Mouse (Mus musculus) mouse embryonic stem cell (cell line): ENCODE data around the gene Itih4.

Experiments
- in situ Hi-C, 2 experiments: fragments of 300-500 bp; cut with MboI; formaldehyde crosslinking; loops; 1 replicate in 1 of 2; 3 replicates in 1 of 2; pipeline ENCODE4 v1.14.3; 2019 to 2020; ENCODE audit warnings: low sequenced_read_pairs in 2 of 2, low pct_unique_long_range_greater_than_20kb in 1 of 2, mixed read lengths in 1 of 2; ENCODE audit not compliant: unreplicated experiment in 1 of 2

Itih4 gene

DNA sequence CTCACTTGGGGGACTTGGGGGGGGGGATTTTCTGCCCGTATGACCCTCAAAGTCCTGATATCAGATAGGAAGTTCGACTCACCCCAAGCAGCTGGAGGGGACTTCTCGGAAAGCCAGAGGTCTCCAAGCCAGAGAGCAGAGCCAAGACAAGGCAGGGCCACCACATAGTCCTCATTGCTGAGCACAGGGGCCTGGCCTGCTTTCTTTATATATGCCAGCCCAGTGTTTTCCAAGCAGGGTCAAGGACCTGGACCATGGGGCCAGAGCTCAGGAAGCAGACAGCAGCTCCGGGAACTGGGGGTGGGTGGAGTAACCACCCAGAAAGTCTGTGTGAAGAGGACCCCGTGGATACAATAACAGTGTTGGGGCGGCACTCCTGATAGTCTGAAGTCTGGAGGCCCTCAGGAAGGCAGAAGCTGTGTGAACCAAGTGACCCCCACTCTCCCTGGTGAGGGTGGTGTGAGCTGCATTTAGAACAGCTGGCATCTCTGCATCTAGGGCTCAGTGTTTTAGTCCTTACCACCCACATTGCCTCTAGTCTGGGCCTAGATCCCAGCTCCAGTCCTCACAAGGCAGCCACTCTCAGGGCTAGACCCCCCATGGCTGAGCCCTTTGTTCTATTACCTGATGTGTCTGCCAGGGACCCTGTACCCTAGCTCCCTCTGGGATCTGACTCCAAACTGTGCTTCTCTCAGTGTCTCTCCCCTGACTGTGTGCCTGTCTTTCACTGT lies 37.3 kb downstream of the Itih4 start, which contains the start of gene Itih3:
Gene Itih3, minus strand, starts transcription at position 386 of the 731 bp plus-strand sequence.
- in situ Hi-C loops, result no loop called here

DNA sequence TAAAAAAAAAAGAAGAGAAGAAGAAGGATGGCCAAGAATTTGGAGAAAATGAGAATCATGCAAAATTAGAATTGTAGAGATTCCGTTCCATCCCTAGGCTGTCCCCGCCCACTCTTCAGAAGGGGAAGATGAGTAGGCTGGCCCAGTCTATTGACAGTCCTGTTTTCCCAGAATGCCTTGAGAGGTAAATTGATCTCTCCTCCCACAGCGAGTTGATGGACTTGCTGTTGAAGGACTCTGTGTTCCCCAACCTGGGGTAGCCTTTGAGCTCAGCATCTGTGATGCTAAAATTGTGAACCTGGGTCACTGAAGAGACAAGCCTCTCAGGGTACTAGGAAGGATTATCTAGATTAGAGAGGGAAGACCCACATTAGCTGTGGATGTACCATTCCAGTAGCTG lies 39.2 kb downstream of the Itih4 start:
- in situ Hi-C loops, result no loop called here

DNA sequence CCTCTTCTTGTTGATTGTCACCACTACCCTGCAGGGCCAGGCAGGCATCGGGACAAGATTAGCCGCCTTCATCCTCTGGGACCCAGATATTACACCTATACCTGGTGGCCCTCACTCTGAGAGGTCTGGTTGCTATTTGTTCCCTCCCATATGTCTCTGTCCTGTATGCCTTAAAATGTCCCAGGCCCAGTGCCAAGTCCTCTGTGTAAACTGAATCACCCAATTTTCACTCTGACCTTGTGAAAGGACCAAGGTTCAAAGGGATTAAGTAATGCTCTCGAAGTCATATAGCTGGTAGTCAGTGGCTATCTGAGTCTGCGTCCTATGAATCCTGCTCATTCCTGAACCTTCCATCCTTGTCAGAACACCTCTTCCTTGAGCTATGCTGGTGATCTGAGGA lies 44.1 kb downstream of the Itih4 start:
- in situ Hi-C loops, result no loop called here

DNA sequence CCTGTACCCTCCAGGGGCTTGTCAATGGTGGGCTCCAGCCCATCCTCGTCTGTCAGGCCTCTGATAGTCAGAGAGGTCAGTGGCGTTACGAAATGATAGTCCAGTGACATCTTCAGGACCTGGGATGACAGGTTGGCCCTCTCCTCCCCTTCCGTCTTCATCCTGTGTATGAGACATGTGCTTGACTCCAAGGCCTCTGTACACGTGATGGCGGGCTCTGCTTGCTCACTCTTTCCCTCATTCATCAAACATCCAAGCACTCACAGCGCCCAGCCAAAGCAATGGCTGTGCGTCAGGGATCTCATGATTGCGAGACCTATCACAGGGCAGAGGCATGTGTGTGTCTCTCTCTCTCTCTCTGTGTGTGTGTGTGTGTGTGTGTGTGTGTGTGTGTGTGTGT lies 47.1 kb downstream of the Itih4 start:
- in situ Hi-C loops, result no loop called here

DNA sequence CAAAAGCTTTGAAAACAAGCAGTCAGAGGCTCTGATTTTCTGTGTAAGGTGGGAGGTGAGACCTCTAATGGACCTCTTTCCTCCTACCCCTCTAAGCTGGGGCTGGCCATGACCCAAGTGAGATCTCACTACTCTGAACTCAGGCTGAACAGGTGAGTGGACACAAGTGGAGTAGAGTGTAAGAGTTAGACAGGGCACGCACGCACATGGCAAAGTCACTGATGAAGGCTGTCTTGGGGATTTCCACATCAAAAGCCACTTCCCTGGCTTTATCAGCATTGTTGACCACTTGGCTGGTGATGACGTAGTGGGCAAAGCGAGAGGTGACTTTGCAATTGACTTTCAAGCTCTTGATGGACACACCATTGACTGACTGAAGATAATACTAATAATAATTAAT lies 56.0 kb downstream of the Itih4 start:
- in situ Hi-C loops, result no loop called here

DNA sequence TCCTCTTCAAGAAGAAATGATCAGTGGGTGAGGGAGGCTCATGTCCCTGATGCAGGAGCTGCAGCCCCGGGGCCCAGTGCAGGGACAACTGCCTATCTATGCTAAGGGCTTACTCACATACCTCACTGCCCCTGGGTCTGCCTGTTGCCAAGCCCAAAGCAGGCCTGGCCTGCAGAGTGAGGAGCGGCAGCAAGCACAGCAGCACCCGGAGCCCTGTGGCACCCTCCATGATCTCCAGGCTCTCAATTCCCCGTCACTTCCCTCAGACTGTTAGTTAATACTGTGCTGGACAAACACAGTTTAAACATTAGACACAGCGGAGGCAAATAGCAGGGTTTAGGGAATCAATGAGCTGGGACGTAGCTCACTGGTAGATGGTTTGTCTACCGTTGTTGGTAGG lies 56.8 kb downstream of the Itih4 start, which contains the start of gene Itih1:
Gene Itih1, minus strand, starts transcription at position 252 of the 400 bp plus-strand sequence.
- in situ Hi-C loops, result no loop called here

DNA sequence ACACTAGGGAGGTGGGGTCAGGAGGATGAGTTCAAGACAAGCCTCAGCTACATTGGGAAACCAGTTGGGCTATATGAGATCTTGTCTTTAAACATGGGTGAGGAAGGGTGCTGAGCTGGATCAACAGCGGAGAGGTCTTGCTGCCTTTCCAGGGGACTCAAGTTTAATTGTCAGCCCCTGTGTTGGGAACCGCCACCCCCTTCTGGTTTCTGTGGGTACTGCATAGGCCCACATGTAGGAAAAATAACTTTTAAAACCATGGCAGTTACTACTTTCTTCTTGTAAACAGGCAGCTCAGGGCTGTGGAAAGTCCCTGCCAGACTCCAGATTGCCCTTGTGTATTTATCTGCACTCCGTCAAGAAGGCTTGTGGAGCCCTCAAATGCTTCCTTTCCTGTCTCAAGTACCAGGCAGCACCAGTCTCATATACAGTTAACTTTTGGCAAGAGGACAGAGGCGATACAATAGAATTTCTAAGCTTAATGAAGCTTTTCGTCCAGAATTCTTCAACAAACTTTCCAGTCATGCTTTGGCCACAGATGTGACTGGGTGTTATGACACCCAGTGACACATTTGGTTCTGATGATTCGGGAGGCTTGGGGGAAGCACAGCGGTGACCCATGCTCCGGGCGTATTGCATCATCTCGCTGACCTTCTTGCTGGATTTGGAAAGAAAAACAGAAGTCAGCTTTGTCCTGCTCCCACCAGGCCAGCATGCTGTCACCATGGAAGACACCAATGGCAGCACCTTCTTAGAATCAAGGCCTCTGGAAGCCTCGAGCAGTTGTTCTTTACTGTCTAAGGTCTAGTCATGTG lies 57.8 kb downstream of the Itih4 start:
- in situ Hi-C loops, result no loop called here

DNA sequence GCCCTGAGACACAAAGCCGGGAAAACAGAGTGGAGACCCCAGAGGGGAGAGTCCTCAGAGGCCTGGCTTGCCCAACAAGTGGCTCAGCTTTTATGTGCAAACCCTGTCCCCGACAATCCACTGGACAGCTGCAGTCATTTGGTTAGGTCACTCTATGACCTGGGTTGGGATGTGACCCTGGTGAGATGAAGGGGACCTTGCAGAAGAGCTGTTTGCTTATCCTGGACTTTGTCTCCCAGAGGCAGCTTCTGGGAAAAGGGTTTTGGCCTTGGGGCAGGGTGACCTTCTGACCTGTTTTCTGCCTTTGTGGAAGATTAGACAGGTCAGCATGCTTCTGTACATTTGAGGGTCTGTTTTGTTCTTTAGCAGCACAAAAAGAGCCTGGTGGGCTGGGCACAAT lies 58.5 kb downstream of the Itih4 start:
- in situ Hi-C loops, result no loop called here

DNA sequence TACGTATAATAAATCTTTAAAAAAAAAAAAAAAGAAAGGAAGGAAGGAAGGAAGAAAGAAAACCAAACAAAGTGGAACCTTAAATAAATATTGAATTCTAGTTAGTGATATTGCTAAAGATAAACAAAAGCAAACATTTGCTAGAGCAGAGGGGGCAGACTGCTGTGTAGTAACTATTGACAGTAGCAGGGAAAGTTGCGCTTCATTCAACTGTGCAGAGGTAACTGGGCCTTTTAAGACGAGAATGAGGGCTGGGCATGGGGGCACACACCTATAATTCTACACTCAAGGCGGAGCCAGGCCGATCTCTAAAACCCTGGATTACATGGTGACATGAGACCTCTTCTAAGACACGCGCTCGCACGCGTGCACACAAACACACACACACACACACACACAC lies 63.7 kb downstream of the Itih4 start:
- in situ Hi-C loops, result no loop called here

DNA sequence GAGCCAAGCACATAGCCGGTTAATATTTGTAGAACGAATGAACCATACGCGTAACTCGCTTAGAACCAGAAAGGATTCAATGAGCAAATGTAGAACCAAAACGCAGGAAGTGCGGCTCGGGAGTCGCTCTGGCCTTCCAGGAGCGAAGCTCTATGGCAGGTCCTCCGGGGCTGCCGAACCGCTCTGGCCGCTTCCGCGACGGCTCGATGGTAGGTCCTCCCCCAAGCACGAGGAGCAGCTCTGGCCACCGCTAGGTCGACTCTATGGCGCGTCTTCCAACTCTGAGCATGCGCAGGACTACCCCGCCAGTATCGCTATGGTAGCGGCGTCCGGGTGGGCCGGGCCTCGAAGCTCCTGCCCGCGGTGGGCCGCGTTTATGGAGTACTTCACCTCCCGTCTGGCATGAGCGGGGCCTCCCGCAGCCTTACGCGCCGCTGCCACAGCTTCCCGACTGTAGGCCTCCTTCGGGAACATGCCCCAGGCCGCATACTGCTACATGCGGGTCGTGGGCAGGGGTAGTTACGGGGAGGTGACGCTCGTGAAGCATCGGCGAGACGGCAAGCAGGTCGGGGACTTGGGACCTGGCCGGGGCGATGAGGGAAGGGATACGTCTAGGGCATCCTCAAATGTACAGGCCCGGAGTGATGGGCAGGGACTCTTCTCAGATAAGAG lies 65.0 kb downstream of the Itih4 start, which contains the start of gene Nek4:
Gene Nek4, plus strand, starts transcription at position 224 of the 672 bp plus-strand sequence.
- in situ Hi-C loops, result no loop called here
